Mouse (Mus musculus) embryo, embryonic 10.5 days (tissue): ENCODE measurements around the gene Pdap1.
"Not testable (repeated sequence)": the region's sequence is repeated elsewhere in the genome, so short reads cannot be mapped to it uniquely, and the experiment has no call there.

Experiments used
- DNase-seq: peaks from one replicate; pipeline ENCODE4 v3.0.0-alpha.2; 2015; ENCODE audit warnings: low spot score

Gene Pdap1

DNA sequence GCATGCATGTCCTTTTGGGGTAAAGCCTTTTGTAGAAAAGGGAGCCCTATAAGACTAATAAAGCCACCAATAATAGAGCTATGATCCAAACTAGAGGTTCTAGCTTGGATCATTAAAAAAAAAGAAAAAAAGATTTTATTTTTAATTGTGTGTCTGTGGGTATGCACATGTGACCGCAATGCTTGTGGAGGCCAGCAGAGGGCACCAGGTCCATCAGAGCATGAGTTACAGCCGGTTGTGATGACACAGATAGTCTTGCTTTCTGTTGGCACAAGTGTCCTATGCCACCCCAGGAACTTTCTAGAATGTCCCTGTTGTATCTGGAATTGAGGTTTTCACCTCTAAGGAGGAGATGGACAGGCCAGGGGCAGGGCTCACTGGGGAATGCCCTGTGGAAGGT, 20.7 kb downstream of the Pdap1 start:
- DNase-seq: no peak

DNA sequence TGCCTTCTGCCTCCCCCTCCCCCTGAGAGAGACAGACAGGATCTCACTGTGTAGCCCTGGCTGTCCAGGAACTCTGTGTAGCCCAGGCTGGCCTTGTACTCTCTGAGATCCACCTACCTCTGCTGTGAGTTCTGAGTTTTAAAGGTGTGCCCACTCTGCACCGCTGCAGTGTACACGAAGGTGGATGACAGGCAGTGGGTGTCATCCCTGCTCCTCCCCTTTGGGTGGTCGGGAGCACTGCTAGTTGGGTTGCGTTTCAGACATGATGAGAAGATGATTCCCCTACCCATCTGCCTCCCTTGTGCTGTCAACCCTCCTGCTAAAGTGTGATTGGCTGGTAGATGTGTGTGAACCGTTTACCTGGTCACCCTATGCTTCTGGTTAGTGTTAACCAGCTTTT, 21.6 kb downstream of the Pdap1 start:
- no peak for DNase-seq

DNA sequence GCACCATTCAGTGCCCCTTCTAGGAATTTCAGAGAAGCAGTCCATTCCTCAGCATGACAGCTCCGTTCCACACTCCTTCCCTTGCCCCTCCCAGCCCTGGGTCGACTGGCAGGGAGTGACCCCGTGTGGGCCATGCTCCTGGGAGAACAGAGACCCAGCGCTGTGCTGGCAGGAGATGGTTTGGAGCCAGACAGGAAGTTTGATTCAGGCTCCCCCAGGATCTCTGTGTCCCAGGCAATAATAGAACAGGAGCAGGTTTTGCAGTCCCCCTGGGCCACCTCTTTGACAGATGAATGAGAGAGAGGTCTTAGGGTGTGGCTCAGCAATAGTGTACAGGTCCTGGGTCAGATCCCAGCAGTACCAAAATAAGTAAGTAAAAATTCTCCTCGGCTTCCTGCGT, 22.0 kb downstream of the Pdap1 start:
- DNase-seq: no peak

DNA sequence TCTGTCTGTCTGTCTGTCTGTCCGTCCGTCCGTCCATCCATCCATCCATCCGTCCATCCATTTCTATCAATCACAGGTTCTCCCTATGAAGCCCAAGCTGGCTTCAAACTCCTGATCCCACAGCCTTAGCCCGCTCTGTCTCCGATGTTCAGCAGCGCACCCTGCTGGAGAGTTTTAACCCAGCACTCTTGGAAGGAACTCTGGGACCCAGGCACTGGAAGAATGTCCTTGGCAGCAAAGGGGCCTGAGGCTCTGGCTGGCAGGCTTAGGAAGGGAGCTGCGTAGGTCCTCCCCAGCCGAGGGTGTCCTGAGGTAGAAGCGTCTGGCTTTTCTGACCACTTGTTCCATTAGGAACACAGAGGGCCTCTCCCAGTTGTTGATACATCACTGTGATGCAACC, 23.1 kb downstream of the Pdap1 start:
- DNase-seq: peak; percentile 76

DNA sequence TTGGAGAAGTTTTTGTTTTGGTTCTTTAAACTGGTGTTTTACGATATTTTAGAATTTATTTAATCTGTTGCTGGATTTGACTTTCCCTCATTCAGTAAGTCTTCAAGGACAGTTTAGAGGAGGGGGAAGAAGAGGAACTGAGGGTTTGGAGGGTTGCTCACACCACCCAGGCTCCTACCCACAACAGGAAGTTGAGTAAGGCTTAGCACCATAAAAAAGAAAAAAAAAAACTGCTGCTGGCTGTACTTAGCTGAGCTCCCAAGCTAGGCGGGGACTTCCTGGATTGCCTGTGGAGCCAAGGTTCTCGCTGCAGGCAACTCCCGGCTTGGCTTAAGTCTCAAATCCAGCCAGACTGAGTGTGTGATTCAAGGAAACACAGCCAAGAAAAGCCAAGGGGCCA, 23.7 kb downstream of the Pdap1 start:
- peak; percentile 24 for DNase-seq

DNA sequence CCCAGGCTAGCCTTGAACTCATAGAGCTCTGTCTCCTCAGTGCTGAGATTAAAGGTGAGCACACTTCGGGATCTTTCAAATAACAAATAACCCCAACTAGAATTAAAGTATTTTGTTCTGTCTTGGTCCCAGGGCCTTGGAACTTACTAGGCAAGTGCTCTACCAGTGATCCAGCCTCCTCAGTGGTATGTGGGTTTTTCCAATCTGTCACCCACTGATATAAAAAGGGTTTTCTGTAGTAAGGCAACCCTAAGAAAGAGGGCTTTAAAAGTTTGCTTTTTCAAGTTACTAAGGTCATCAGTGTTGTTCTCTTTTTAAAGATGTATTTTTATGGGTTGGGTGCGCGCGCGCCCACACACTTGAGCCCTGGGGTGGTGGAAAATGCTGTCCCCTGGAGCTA, 24.3 kb downstream of the Pdap1 start:
- DNase-seq: no peak

DNA sequence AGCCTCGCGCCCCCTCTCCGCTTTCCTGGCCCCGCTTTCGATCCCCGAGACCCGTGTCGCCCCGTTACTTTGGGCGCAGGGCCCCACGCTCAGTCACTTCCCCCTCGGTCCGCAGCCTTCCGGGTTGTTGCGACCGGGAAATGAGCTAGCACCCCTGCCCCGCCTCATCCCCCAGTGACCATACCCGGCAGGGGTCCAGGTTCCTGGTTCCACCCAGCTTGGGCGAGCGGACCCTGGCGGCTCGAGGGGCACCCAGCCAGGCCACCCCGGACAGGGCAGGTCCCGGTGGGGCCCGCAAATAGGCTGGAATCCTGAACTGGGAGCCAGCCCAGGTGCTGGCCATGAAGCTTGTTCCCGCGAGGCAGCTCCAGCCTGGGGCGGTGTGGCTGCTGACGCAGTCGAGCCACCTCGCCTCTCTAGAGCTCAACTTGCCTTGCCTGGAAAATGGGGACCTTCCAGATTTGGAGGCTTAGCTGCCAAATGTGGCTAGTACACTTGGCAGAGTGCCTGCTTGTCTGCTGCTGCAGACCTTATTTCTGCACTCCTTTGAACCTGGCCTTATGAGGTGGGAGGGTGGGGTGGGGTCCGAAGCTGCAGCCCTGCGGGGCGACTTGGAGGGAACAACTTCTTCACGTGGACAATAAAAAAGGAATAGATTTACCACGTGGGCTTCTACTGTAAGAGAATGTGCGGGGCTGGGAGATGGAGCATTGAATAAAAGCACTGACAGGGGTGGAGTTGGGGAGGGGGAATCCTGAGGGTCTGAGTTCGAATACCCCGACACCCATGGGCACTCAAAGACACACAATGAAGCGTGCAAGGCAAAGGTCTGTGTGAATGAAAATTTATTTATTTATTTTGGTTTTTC, 25.2 kb downstream of the Pdap1 start:
- peak; percentile 34 for DNase-seq

DNA sequence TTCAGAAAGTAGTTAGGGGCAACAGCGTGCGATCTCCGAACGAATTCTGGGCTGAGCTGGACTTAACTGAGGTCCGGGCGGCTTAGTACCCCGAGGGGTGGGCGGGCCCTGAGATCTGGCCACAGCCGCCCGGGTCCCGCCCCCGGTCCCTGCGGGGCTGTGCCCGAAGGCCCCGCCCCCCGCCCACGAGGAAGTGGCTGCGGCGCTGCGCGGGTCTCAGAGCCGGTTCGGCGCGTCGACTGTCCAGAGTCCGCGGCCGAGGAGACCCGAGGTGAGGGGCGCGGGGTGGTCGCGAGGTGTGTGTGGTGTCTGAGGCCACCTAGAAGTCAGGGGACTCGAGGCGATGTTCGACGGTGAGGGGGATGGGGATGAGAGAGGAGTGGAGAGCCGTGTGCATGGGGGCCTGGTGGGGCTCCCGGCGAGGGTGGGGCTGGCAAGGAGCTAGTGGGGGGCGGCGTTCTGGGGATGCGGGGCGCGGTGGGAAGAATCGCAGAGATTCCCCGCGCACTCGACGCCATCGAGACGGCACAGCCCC, 25.9 kb downstream of the Pdap1 start, which contains the start of gene Arpc1b:
Arpc1b (plus strand) TSS at position 145 of the 535 bp plus-strand sequence.
- peak; percentile 75 for DNase-seq

DNA sequence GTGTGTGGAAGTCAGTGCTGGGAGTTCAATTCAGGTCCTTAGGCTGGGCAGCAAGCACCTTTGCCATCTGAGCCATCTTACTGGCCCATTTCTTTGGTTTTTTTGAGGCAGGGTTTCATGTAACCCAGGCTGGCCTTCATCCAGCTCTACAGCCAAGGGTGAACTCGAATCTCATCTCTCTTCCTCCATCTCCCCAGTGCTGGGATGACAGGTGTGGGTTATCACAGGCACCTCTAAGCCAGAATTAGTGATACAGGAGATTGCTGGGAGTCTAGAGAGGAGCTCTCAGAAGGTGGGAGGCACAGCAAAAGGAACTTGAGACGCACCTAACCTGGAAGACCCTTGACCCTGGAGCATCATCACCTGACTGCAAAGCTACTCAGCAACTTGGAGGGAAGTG, 26.6 kb downstream of the Pdap1 start:
- DNase-seq: no peak

DNA sequence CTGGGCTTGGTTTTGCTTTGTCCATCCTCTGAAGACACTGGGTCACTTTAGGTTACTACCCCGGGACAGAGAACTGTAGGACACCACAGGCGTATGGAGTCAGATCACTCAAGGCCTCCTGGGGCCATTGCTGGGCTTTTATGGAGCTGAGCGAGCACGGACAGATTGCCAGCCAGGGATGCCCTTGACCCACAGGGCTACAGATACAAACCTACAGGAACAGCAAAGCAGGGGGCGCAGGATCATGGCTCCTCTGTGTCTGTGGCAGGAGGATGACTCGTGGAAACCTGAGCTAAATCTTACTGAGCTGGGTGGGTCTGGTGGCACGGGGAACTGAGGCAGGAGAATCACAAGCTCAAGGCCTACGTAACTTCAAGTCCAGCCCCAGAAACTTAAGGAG, 27.5 kb downstream of the Pdap1 start:
- DNase-seq: no peak

DNA sequence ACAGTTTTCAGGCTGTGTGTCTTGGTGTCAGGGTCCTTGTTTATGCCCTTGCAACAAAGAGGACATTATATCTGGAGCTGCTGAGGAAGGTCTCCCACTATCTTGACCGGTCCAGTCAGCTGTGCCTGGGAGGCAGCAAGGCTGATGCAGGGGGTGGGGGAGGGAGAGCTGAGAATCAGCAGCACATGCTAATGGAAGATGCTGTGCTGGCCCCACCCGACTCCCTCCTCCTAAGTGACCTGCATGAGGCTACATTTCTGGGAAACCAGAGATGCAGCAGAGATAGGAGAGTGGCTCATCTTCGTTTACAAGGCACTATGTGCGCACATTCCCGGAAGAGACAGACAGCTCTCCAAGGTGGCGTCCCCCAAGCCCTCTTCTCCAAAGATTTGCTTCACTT, 29.6 kb downstream of the Pdap1 start:
- DNase-seq: no peak

DNA sequence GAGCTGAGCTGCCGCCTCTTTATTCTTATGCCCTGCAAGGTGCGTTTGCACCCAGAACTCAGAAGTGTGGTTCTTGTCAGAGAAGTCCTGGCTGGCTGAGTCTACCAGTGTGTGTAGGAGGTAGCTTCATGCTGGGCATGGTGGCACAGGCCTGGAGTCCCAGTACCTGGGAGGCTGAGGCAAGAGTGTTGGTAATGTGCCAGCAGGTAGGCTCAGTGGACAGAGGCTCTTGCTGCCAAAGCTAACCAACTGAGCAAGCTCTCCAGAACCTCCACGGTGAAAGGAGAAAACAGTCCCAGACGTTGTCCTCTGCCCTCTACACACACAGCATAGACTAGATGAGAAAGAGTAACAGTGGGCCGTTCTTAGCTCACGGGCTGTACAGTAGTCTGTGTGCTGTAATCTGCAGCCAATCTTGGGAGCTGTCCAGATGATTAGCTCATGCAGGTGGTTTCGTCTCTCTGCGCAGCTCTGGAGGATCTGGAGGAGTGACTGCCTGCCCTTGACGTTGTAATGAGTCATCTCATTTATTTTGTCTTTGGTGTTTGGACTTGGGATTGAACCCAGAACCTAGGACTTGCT, 34.3 kb downstream of the Pdap1 start:
- no peak for DNase-seq

DNA sequence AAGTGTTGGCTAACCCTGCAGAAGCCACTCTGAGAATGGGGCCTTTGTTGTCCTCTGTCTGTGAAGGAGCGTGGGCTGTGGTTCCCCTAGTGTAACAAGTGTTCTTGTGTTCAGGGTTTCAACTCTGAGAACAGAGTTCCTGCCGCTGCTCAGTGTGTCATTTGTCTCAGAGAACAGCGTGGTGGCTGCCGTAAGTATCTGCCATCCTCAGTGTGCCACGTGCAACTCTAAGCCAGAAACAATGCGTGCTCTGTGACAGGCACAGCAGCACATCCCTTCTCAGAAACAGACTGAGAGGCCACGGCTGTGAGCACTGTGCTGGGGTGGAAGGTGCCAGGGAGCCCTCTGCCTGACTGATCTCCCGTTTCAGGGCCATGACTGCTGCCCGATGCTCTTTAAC, 35.7 kb downstream of the Pdap1 start:
- no peak for DNase-seq

DNA sequence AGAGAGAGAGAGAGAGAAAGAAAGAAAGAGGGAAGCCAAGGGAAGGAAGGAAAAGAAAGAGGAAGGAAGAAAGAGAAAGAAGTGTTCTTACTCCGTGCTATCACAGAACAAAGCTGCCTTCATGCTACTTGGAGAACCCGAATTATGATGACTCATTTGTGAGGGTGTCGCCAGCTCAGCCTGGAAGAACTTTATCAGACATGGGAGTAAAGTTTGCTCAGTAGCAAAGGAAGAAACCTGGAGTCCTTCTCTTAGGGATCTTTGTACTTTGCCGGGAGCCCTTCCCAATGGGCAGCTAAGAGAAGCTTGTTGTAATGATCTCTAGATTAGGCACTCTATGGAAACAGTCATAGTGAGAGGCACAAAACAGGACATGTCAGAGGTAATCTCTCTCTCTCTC, 37.3 kb downstream of the Pdap1 start:
- no peak for DNase-seq

DNA sequence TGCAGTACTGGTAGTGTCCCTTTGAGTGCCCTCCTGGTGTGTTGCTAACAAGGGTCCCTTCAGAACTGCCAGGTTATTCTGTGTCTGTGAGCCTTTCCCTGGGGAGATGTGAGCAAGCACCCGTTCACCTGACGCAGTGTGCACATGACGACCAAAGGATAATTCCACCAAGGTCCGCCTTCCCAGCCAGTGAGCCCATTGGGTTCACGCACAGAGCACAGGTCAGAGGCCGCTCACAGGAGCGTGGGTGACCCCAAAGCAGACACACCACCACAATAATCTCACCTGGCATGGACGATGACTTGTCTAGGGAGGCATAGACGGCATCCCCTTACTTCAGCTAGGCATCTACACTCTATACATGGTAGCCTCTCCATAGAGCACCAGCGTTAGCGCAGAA, 38.6 kb downstream of the Pdap1 start:
- not testable (repeated sequence) for DNase-seq

DNA sequence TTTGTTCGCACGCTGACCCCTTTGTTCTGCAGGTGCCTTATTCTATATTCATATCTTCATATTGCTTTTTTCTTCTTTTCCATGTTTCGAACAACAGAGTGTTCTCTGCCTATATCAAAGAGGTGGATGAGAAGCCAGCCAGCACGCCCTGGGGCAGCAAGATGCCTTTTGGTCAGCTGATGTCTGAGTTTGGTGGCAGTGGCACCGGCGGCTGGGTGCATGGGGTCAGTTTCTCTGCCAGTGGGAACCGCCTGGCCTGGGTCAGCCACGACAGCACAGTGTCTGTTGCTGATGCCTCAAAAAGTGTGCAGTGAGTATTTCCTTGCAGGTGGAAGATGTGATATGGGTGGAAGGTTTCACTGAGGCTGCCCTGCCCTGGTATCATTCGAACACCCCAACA, 39.1 kb downstream of the Pdap1 start:
- no peak for DNase-seq

DNA sequence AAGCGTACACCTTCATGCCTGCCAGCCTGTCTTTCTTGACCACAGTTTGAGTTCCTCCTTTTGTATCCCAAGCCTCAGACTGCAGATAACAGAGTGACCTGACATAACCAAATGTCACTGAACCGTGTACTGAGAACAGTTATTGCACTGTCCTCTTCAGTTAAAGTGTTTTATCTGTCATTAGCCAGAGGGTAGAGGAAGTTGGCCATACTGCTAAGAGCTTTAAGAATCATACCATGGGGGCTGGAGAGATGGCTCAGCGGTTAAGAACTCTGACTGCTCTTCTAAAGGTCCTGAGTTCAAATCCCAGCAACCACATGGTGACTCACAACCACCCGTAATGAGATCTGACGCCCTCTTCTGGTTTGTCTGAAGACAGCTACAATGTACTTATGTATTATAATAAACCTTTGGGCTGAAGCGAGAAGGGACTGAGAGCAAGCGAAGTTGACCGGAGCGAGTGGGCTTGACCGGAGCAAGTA, 41.7 kb downstream of the Pdap1 start:
- no peak for DNase-seq

DNA sequence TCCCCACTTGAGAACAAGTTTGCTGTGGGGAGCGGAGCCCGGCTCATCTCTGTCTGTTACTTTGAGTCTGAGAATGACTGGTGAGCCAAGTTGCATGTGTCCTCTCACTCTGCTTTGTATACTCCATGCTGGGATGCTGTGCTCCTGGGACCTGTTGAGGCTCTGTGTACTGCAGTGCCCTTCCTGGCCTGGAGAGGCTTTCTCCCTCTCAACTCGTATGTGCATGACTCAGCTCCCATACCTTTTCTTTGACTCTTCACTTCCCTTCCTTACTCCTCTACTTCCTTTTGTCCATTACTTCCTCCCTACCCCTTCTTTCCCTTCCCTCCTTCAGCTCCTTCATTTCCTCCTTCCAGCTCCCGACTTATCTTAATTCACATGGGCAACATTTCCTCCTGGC, 43.8 kb downstream of the Pdap1 start:
- no peak for DNase-seq

DNA sequence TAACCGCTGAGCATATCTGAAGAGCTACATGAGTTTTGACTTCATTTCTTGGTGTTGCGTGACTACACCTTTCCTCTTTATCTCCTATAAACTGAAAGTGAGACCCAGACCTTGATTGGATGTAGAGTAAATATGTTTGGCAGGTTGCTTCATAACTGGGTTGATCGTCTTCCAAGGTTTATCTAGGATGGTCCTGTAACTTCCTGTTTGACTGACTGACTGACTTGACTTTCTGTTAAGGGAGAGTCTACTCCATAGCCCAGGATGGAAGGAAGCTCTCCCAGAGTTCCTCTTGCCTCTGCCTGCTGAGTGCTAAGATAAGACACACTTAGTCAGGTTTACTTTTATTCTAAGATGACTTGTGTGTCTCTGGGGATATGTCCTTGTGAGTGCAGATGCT, 50.2 kb downstream of the Pdap1 start:
- no peak for DNase-seq

DNA sequence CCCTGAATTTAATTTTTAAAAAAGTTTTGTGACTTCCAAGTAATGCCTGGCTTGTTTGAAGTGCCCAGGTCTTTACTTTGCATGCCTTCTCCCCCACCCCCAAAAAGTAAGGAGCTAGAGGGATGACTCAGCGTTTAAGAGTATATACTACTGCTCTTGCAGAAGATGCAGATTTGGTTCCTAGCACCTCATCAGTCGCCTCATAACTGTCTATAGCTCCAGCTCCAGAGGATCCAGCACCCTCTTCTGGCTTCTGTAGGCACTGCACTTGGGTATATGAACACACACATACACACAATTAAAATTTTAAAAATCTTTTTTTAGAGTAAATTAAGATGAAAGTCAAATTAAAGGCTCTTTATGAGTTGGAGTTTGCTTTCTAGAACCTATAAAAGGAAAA, 51.9 kb downstream of the Pdap1 start:
- DNase-seq: no peak

DNA sequence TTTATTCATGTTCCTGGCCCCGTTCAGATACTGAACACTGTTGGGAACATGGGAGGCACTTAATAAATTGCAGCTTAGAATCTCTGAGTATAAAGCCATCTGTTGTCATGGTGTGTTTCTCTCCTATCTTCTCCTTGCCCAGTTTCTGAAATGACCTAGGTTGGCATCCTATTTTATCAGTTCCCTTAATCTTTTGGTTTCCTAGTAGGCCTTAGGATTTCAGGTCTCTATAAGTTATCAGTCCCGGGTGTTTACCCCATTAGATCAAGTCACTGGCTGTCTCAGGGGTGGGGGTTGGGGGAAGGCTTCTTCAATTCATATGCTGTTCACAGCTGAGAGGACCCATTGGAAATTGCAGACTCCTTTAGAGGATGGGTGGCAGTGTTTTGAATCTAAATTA, 55.2 kb downstream of the Pdap1 start:
- no peak for DNase-seq

DNA sequence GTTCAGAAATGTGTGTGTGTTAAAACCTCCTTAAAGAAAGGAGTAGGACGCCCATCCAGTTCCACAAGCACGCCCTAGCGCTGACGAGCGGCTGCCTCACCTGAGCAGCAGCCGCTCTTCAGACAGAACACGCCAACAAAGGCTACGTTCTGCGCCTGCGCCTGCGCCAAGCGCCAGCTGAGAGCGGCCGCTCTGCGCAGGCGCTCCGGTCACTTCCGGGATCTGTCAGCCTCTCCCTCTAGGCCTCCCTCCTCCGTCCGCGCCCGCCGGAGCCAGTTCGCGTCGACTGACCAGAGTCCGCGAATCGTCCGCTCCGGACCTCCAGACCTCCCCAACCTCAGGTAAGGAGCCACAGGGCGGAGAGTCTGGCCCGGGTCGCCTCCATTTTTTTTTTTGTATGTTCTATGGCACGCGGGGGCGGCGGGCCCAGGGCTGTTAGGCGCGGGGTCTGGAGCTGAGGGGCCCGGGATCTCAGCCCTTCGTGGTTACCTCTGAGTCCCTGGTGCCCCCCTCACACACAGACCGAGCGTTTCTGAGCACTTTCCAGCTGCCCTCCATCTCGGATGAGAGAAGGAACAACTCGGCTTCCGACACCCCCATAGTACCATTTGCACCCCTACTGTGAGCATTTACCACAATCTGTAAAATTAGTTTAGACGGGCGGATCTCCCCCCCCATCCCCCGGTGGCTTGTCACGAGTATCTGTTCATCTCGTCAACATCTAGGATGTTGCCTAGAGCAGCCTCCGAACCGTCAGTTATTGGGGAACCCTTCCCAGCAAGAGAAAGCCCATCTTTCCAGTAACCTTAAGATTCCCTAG, 56.2 kb downstream of the Pdap1 start, which contains the start of the genes Arpc1a and Kpna7:
Arpc1a (plus strand) TSS at position 199 of the 820 bp plus-strand sequence.
Kpna7 (minus strand) TSS at position 399 of the 820 bp plus-strand sequence.
- DNase-seq: peak; percentile 96
